ENCODE assay signal across 19 mouse cellular contexts in genomic region chr8:119943616-119944015, GRCm38 (mm10). TPM values are rescaled to one million over a fixed set of nuclear protein-coding genes. Genes with fewer than 3 reads are reported as not detected.
DNase-seq lines count a peak whose midpoint lies in the region; ATAC-seq and TF ChIP-seq lines count a peak whose summit lies in the region.
"Had no signal": no experiment of that assay in that cellular context is flagged by ENCODE, and none has a peak within 500 bp of the region (broad histone marks: within the 10 kb centered on the region; RNA-seq: fewer than 3 reads in every experiment).

No protein-coding gene starts in this region.

- no peaks in the 10 kb centered on the region for H3K9me3 ChIP-seq in ES-Bruce4 (replicated peaks; ENCODE audit: control insufficient read depth, insufficient read depth, low read length, poor library complexity, severe bottlenecking)
- no peaks in the 10 kb centered on the region for H3K9me3 ChIP-seq in forebrain, embryonic 14.5 days (replicated peaks; ENCODE audit: control insufficient read depth, low read length)
- H3K9me3 ChIP-seq: embryonic facial prominence, embryonic 10.5 days; forebrain, embryonic 15.5 days; heart, embryonic 15.5 days; hindbrain, embryonic 13.5 days had no signal

- no peak overlapping the region for H3K4me3 ChIP-seq in cerebellum, adult 2 months (replicated peaks; ENCODE audit: insufficient read depth, low read depth, low read length)
- no peak overlapping the region for H3K4me3 ChIP-seq in kidney, adult 2 months (ENCODE audit: insufficient read depth, low read depth, low read length)
- no peak overlapping the region for H3K4me3 ChIP-seq in ES-Bruce4 (ENCODE audit: low read depth, low read length)
- no peak overlapping the region for H3K4me3 ChIP-seq in forebrain, embryonic 14.5 days (ENCODE audit: low read depth, low read length)
- H3K4me3 ChIP-seq: embryonic facial prominence, embryonic 10.5 days; forebrain, embryonic 15.5 days; heart, adult 2 months; heart, embryonic 15.5 days; hindbrain, embryonic 13.5 days had no signal

- ATAC-seq in cerebellum, adult (ENCODE audit: insufficient number of reproducible peaks, low FRiP score, low TSS enrichment), result no peak
- no peak for ATAC-seq in forebrain, embryonic 14.5 days

- H3K4me2 ChIP-seq in forebrain, embryonic 14.5 days (ENCODE audit: low read length), result no peak overlapping the region
- H3K4me2 ChIP-seq: forebrain, embryonic 15.5 days; heart, embryonic 11.5 days; heart, embryonic 15.5 days; hindbrain, embryonic 13.5 days had no signal

- peaks cover 3% of the 10 kb centered on the region; the same call in 1 of the 2 replicates for H3K36me3 ChIP-seq in kidney, adult 2 months (ENCODE audit: control insufficient read depth, insufficient read depth, low read length)
- peaks cover 73% of the 10 kb centered on the region for H3K36me3 ChIP-seq in ES-Bruce4 (ENCODE audit: control insufficient read depth, insufficient read depth, low read length, poor library complexity, severe bottlenecking)
- H3K36me3 ChIP-seq in forebrain, embryonic 14.5 days (ENCODE audit: control insufficient read depth, insufficient read depth, low read length), result peaks cover 73% of the 10 kb centered on the region

- no peaks in the 10 kb centered on the region for H3K27me3 ChIP-seq in cerebellum, adult 2 months (ENCODE audit: control insufficient read depth, insufficient read depth, low read length)
- no peaks in the 10 kb centered on the region for H3K27me3 ChIP-seq in kidney, adult 2 months (replicated peaks; ENCODE audit: control insufficient read depth, insufficient read depth, low read length)
- H3K27me3 ChIP-seq in ES-Bruce4 (ENCODE audit: control insufficient read depth, insufficient read depth, low read length, poor library complexity, severe bottlenecking), result no peaks in the 10 kb centered on the region
- no peaks in the 10 kb centered on the region for H3K27me3 ChIP-seq in forebrain, embryonic 14.5 days (replicated peaks; ENCODE audit: control insufficient read depth, insufficient read depth, low read length)
- H3K27me3 ChIP-seq: CH12.LX; forebrain, embryonic 15.5 days; heart, embryonic 15.5 days; hindbrain, embryonic 13.5 days had no signal

- no peak for TF ChIP-seq POLR2A in cerebellum, adult 2 months (IDR thresholded peaks at IDR 0.05; ENCODE audit: borderline replicate concordance, insufficient read depth, low read length)
- TF ChIP-seq POLR2A in kidney, adult 2 months (IDR thresholded peaks at IDR 0.05; ENCODE audit: low read depth, low read length), result no peak
- TF ChIP-seq POLR2A in ES-Bruce4 (IDR thresholded peaks at IDR 0.05; ENCODE audit: insufficient read depth, low read length), result no peak

- no peak overlapping the region for H3K27ac ChIP-seq in cerebellum, adult 2 months (ENCODE audit: insufficient read depth, low read length)
- no peak overlapping the region; the same call in 1 of the 2 replicates for H3K27ac ChIP-seq in kidney, adult 2 months (ENCODE audit: insufficient read depth, low read depth, low read length)
- H3K27ac ChIP-seq in ES-Bruce4 (ENCODE audit: insufficient read depth, low read length), result peak overlapping the region; percentile 27; the same call in 1 of the 2 replicates
- H3K27ac ChIP-seq in forebrain, embryonic 14.5 days (ENCODE audit: low read depth, low read length), result no peak overlapping the region
- H3K27ac ChIP-seq: embryonic facial prominence, embryonic 10.5 days; forebrain, embryonic 15.5 days; heart, adult 2 months; heart, embryonic 15.5 days; hindbrain, embryonic 13.5 days; hindbrain, postnatal 0 days; kidney, postnatal 0 days had no signal

- no peak for TF ChIP-seq EP300 in ES-Bruce4 (IDR thresholded peaks at IDR 0.05; ENCODE audit: insufficient read depth, low read depth, low read length)

- H3K9ac ChIP-seq in ES-Bruce4 (ENCODE audit: low read depth, poor library complexity, severe bottlenecking), result no peak overlapping the region
- no peak overlapping the region for H3K9ac ChIP-seq in forebrain, embryonic 14.5 days (ENCODE audit: low read length)
- H3K9ac ChIP-seq: forebrain, embryonic 15.5 days; heart, embryonic 15.5 days; hindbrain, embryonic 13.5 days had no signal

- DNase-seq in cerebellum, adult 2 months, result peak; percentile 49 to 64
- DNase-seq in kidney, adult 2 months, result peak; percentile 31
- DNase-seq in kidney, postnatal 10 days, result no peak
- DNase-seq in cerebellum, adult 9-11 months, result peak; percentile 56
- no peak for DNase-seq in forebrain, embryonic 14.5 days (ENCODE audit: low spot score)
- no peak for DNase-seq in urinary bladder, adult 18-20 months (ENCODE audit: low spot score in 2 of 2)
- DNase-seq: adrenal gland, adult 8-10 months had no signal

- no peak for TF ChIP-seq CTCF in cerebellum, adult 2 months (IDR thresholded peaks at IDR 0.05; ENCODE audit: borderline replicate concordance, insufficient read depth, low read depth, low read length)
- TF ChIP-seq CTCF in kidney, adult 2 months (conservative IDR thresholded peaks at IDR 0.05; ENCODE audit: insufficient read depth, insufficient read length, low read depth, low read length), result no peak
- no peak for TF ChIP-seq CTCF in ES-Bruce4 (IDR thresholded peaks at IDR 0.05; ENCODE audit: low read depth, low read length)

- peaks cover 36% of the 10 kb centered on the region; the same call in 1 of the 2 replicates for H3K4me1 ChIP-seq in cerebellum, adult 2 months (ENCODE audit: control insufficient read depth, insufficient read depth, low read length)
- peaks cover 5% of the 10 kb centered on the region; the same call in 1 of the 2 replicates for H3K4me1 ChIP-seq in kidney, adult 2 months (ENCODE audit: control insufficient read depth, insufficient read depth, low read length)
- H3K4me1 ChIP-seq in ES-Bruce4 (ENCODE audit: control insufficient read depth, insufficient read depth, low read length), result no peaks in the 10 kb centered on the region
- no peaks in the 10 kb centered on the region for H3K4me1 ChIP-seq in forebrain, embryonic 14.5 days (ENCODE audit: control insufficient read depth, insufficient read depth, low read length)
- H3K4me1 ChIP-seq: embryonic facial prominence, embryonic 10.5 days; heart, embryonic 15.5 days had no signal

- 77% methylated on average over 10 of the region's 10 CpGs for WGBS in cerebellum, adult 2 months
- 61% methylated on average over 10 of the region's 10 CpGs for WGBS in kidney, adult 2 months
- WGBS in forebrain, embryonic 14.5 days, result 93% methylated on average over 10 of the region's 10 CpGs

RNA-seq across cellular contexts. Expression of gene Gm20388, which starts 33.0 kb away (rescaled TPM):
- 18.7 and 24.4 TPM in 2 replicates for polyA plus RNA-seq in cerebellum, adult 2 months (2012; rRNA removed)
- polyA plus RNA-seq in kidney, adult 2 months (2012; rRNA removed), result 49.7 and 53.6 TPM in 2 replicates
- 28.1 and 32.5 TPM in 2 replicates for polyA plus RNA-seq in ES-Bruce4 (2011; ENCODE audit: insufficient read depth, insufficient read length, low read depth, missing spikeins)
- polyA plus RNA-seq in forebrain, embryonic 14.5 days (2014; fragmentation: Nextera tagmentation; extraction: Ambion mirVana), result 4.5 and 7.4 TPM in 2 replicates
- polyA plus RNA-seq: embryonic facial prominence, embryonic 14.5 days; forebrain, embryonic 15.5 days; heart, embryonic 15.5 days; hindbrain, postnatal 0 days; kidney, postnatal 0 days had no signal

RNA-seq across cellular contexts. Expression of gene Usp10, which starts 33.5 kb away (rescaled TPM):
- 96.4 and 110 TPM in 2 replicates for polyA plus RNA-seq in cerebellum, adult 2 months (2012; rRNA removed)
- 121 and 135 TPM in 2 replicates for polyA plus RNA-seq in kidney, adult 2 months (2012; rRNA removed)
- polyA plus RNA-seq in ES-Bruce4 (2011; ENCODE audit: insufficient read depth, insufficient read length, low read depth, missing spikeins), result 322 and 385 TPM in 2 replicates
- polyA plus RNA-seq in forebrain, embryonic 14.5 days (2014; fragmentation: Nextera tagmentation; extraction: Ambion mirVana), result 94.2 and 119 TPM in 2 replicates

RNA-seq across cellular contexts. Expression of gene Crispld2, which starts 48.6 kb away (rescaled TPM):
- polyA plus RNA-seq in cerebellum, adult 2 months (2012; rRNA removed), result 2.4 and 2.6 TPM in 2 replicates
- 16.7 and 19.7 TPM in 2 replicates for polyA plus RNA-seq in kidney, adult 2 months (2012; rRNA removed)
- polyA plus RNA-seq in ES-Bruce4 (2011; ENCODE audit: insufficient read depth, insufficient read length, low read depth, missing spikeins), result 0.84 and 1.3 TPM in 2 replicates
- polyA plus RNA-seq in forebrain, embryonic 14.5 days (2014; fragmentation: Nextera tagmentation; extraction: Ambion mirVana), result 0.79 and 0.95 TPM in 2 replicates

Comparison
In these comparisons a context has a peak if more than half of its experiments do, and no peak if none do; other contexts are left out.
1. DNase-seq: peak in cerebellum, adult 2 months (2 of 2), kidney, adult 2 months (single experiment) and cerebellum, adult 9-11 months (single experiment); none in kidney, postnatal 10 days (single experiment), forebrain, embryonic 14.5 days (single experiment) and urinary bladder, adult 18-20 months (0 of 2).